23 mouse cellular contexts compared by ENCODE assay signal in the genomic region with DNA sequence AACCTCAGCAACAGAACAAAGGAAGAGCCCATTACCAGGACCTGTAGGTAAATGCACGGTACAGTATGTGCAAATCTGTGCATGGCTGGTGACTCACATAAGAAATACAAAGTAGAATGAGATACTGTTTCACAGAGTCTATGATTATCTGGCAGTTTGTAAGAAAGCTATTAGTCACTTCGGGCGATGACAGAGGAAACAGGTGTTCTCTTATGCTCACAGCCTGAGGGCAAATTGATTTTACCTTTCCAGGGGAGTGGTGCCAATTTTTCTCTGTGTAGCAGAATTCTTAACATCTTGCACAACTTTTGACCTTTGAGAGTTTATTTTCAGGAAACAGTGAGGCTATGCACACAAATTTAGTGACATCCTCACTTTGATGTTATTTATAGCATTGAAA. TPM values are rescaled to one million over a fixed set of nuclear protein-coding genes. Genes with fewer than 3 reads are reported as not detected.
DNase-seq lines count a peak whose midpoint lies in the region; ATAC-seq and TF ChIP-seq lines count a peak whose summit lies in the region.
"Had no signal": no experiment of that assay in that cellular context is flagged by ENCODE, and none has a peak within 500 bp of the region (broad histone marks: within the 10 kb centered on the region; RNA-seq: fewer than 3 reads in every experiment).

No protein-coding gene starts in this region.

- no peaks in the 10 kb centered on the region for H3K4me1 ChIP-seq in intestine, postnatal 0 days (replicated peaks; ENCODE audit: control insufficient read depth, insufficient read depth, low read length)
- H3K4me1 ChIP-seq in intestine, embryonic 15.5 days (replicated peaks): no peaks in the 10 kb centered on the region
- H3K4me1 ChIP-seq in lung, postnatal 0 days (ENCODE audit: insufficient read depth, low read depth, low read length): peaks cover 4% of the 10 kb centered on the region; the same call in 1 of the 2 replicates
- H3K4me1 ChIP-seq in thymus, adult 2 months (replicated peaks; ENCODE audit: control insufficient read depth, insufficient read depth, low read length): peaks cover 47% of the 10 kb centered on the region
- H3K4me1 ChIP-seq: liver, embryonic 15.5 days had no signal

- no peak overlapping the region for H3K27ac ChIP-seq in intestine, postnatal 0 days (ENCODE audit: low read depth, low read length)
- no peak overlapping the region for H3K27ac ChIP-seq in intestine, embryonic 15.5 days
- H3K27ac ChIP-seq in lung, postnatal 0 days (ENCODE audit: low read length): no peak overlapping the region
- no peak overlapping the region for H3K27ac ChIP-seq in thymus, adult 2 months (ENCODE audit: control insufficient read depth, insufficient read depth, low read length)
- H3K27ac ChIP-seq: embryonic facial prominence, embryonic 15.5 days; forebrain, embryonic 10.5 days; left cerebral cortex, adult 2 months; liver, embryonic 15.5 days had no signal

- no peak for TF ChIP-seq EP300 in lung, postnatal 0 days (IDR thresholded peaks at IDR 0.05)

- no peak overlapping the region for H3K4me2 ChIP-seq in intestine, postnatal 0 days (replicated peaks; ENCODE audit: low read depth)
- no peak overlapping the region for H3K4me2 ChIP-seq in intestine, embryonic 15.5 days (replicated peaks)
- H3K4me2 ChIP-seq in lung, postnatal 0 days (replicated peaks; ENCODE audit: low read depth, low read length): no peak overlapping the region
- H3K4me2 ChIP-seq: embryonic facial prominence, embryonic 15.5 days; liver, embryonic 15.5 days had no signal

- H3K36me3 ChIP-seq in intestine, postnatal 0 days (ENCODE audit: control insufficient read depth, insufficient read depth): no peaks in the 10 kb centered on the region
- no peaks in the 10 kb centered on the region for H3K36me3 ChIP-seq in intestine, embryonic 15.5 days
- no peaks in the 10 kb centered on the region for H3K36me3 ChIP-seq in lung, postnatal 0 days (ENCODE audit: insufficient read depth, low read length)
- no peaks in the 10 kb centered on the region for H3K36me3 ChIP-seq in thymus, adult 2 months (ENCODE audit: control insufficient read depth, insufficient read depth, low read length)
- H3K36me3 ChIP-seq: embryonic facial prominence, embryonic 15.5 days; forebrain, embryonic 10.5 days; liver, embryonic 15.5 days had no signal

- WGBS in intestine, postnatal 0 days: 51% methylated on average over 3 of the region's 3 CpGs
- WGBS in intestine, embryonic 15.5 days: 76% methylated on average over 3 of the region's 3 CpGs
- WGBS in lung, postnatal 0 days: 53% methylated on average over 3 of the region's 3 CpGs
- WGBS in thymus, adult 2 months: 7% methylated on average over 3 of the region's 3 CpGs

- no peaks in the 10 kb centered on the region for H3K9me3 ChIP-seq in intestine, postnatal 0 days (ENCODE audit: control insufficient read depth)
- H3K9me3 ChIP-seq in intestine, embryonic 15.5 days: no peaks in the 10 kb centered on the region
- H3K9me3 ChIP-seq in lung, postnatal 0 days (ENCODE audit: low read length): no peaks in the 10 kb centered on the region
- H3K9me3 ChIP-seq: embryonic facial prominence, embryonic 15.5 days; forebrain, embryonic 10.5 days; liver, embryonic 15.5 days had no signal

- TF ChIP-seq POLR2A in thymus, adult 2 months (IDR thresholded peaks at IDR 0.05; ENCODE audit: control insufficient read depth, extremely low read depth, insufficient read depth, low read length, poor library complexity): no peak

- H3K9ac ChIP-seq in intestine, postnatal 0 days (ENCODE audit: low read depth, low read length): no peak overlapping the region
- H3K9ac ChIP-seq in intestine, embryonic 15.5 days: no peak overlapping the region
- no peak overlapping the region for H3K9ac ChIP-seq in lung, postnatal 0 days (replicated peaks; ENCODE audit: low read depth)
- H3K9ac ChIP-seq: embryonic facial prominence, embryonic 15.5 days; forebrain, postnatal 0 days; liver, embryonic 15.5 days had no signal

- H3K4me3 ChIP-seq in intestine, postnatal 0 days (ENCODE audit: low read depth, low read length): no peak overlapping the region
- no peak overlapping the region for H3K4me3 ChIP-seq in intestine, embryonic 15.5 days (replicated peaks)
- no peak overlapping the region for H3K4me3 ChIP-seq in lung, postnatal 0 days (ENCODE audit: low read depth, low read length)
- no peak overlapping the region for H3K4me3 ChIP-seq in thymus, adult 2 months (ENCODE audit: control insufficient read depth, insufficient read depth, low read length)
- H3K4me3 ChIP-seq: embryonic facial prominence, embryonic 15.5 days; forebrain, embryonic 10.5 days; left cerebral cortex, adult 2 months; liver, embryonic 15.5 days had no signal

- 0 out of 2 replicates have a peak, but pooled peaks have one; percentile 31 for ATAC-seq in intestine, postnatal 0 days
- ATAC-seq in intestine, embryonic 15.5 days: no peak
- no peak for ATAC-seq in lung, postnatal 0 days
- ATAC-seq: forebrain, postnatal 0 days had no signal

- DNase-seq in lung, postnatal 0 days (ENCODE audit: low spot score): peak; percentile 16
- no peak for DNase-seq in lung, postnatal 4 days
- DNase-seq in forelimb bud, embryonic 11.5 days (ENCODE audit: low read depth, low spot score): peak; percentile 37
- DNase-seq in thymus, adult 2 months: no peak
- DNase-seq in spleen, postnatal 36 days (ENCODE audit: low spot score in 2 of 2): no peak
- DNase-seq: adrenal gland, postnatal 14 days; cerebellum, adult 11 months; cerebellum, postnatal 14 days; forebrain, postnatal 0 days; gastrocnemius, postnatal 14 days; kidney, adult 9 months; kidney, postnatal 4 days; layer of hippocampus, adult 9-11 months; retina, postnatal 1 day; right cerebral cortex, postnatal 4 days had no signal

- H3K27me3 ChIP-seq in intestine, postnatal 0 days (replicated peaks; ENCODE audit: control insufficient read depth, insufficient read depth, low read length): no peaks in the 10 kb centered on the region
- H3K27me3 ChIP-seq in intestine, embryonic 15.5 days (replicated peaks): no peaks in the 10 kb centered on the region
- no peaks in the 10 kb centered on the region for H3K27me3 ChIP-seq in lung, postnatal 0 days (replicated peaks; ENCODE audit: insufficient read depth, low read length)
- no peaks in the 10 kb centered on the region for H3K27me3 ChIP-seq in thymus, adult 2 months (ENCODE audit: control insufficient read depth, insufficient read depth, low read length)
- H3K27me3 ChIP-seq: embryonic facial prominence, embryonic 15.5 days had no signal

- TF ChIP-seq CTCF in intestine, postnatal 0 days (IDR thresholded peaks at IDR 0.05; ENCODE audit: low read depth): no peak
- TF ChIP-seq CTCF in lung, postnatal 0 days (IDR thresholded peaks at IDR 0.05): no peak
- TF ChIP-seq CTCF in thymus, adult 2 months (IDR thresholded peaks at IDR 0.05; ENCODE audit: borderline replicate concordance, control insufficient read depth, extremely low read depth, insufficient read depth, low read length, poor library complexity): no peak

RNA-seq across cellular contexts. Expression of gene Alox12, which starts 29.6 kb away (rescaled TPM):
- 0.68 and 0.71 TPM in 2 replicates for polyA plus RNA-seq in intestine, postnatal 0 days (2015; fragmentation: Nextera tagmentation; extraction: Ambion mirVana)
- 2.1 and 2.2 TPM in 2 replicates for polyA plus RNA-seq in intestine, embryonic 15.5 days (2015; fragmentation: Nextera tagmentation; extraction: Ambion mirVana)
- polyA plus RNA-seq in lung, postnatal 0 days (2015; fragmentation: Nextera tagmentation; extraction: Ambion mirVana): 5.8 and 7.0 TPM in 2 replicates
- polyA plus RNA-seq in thymus, adult 2 months (2012; rRNA removed): 0.68 and 1.2 TPM in 2 replicates

RNA-seq across cellular contexts. Expression of gene Alox12e, which starts 37.7 kb away (rescaled TPM):
- 0.07 TPM in 1 of 2 replicates, not detected in the other for polyA plus RNA-seq in intestine, postnatal 0 days (2015; fragmentation: Nextera tagmentation; extraction: Ambion mirVana)
- polyA plus RNA-seq in intestine, embryonic 15.5 days (2015; fragmentation: Nextera tagmentation; extraction: Ambion mirVana): not detected in 2 replicates
- 0.08 and 0.11 TPM in 2 replicates for polyA plus RNA-seq in lung, postnatal 0 days (2015; fragmentation: Nextera tagmentation; extraction: Ambion mirVana)
- 38.5 and 44.2 TPM in 2 replicates for polyA plus RNA-seq in thymus, adult 2 months (2012; rRNA removed)
- polyA plus RNA-seq: forebrain, embryonic 10.5 days; limb, embryonic 11.5 days; neural tube, embryonic 11.5 days had no signal

RNA-seq across cellular contexts. Expression of gene Rnasek, which starts 45.1 kb away (rescaled TPM):
- polyA plus RNA-seq in intestine, postnatal 0 days (2015; fragmentation: Nextera tagmentation; extraction: Ambion mirVana): 628 and 645 TPM in 2 replicates
- 196 and 226 TPM in 2 replicates for polyA plus RNA-seq in intestine, embryonic 15.5 days (2015; fragmentation: Nextera tagmentation; extraction: Ambion mirVana)
- polyA plus RNA-seq in lung, postnatal 0 days (2015; fragmentation: Nextera tagmentation; extraction: Ambion mirVana): 462 and 484 TPM in 2 replicates
- 173 and 186 TPM in 2 replicates for polyA plus RNA-seq in thymus, adult 2 months (2012; rRNA removed)

RNA-seq across cellular contexts. Expression of gene Gm21988, which starts 45.1 kb away (rescaled TPM):
- polyA plus RNA-seq in intestine, postnatal 0 days (2015; fragmentation: Nextera tagmentation; extraction: Ambion mirVana): 11.2 and 11.3 TPM in 2 replicates
- polyA plus RNA-seq in intestine, embryonic 15.5 days (2015; fragmentation: Nextera tagmentation; extraction: Ambion mirVana): 8.8 and 10.6 TPM in 2 replicates
- polyA plus RNA-seq in lung, postnatal 0 days (2015; fragmentation: Nextera tagmentation; extraction: Ambion mirVana): 11.0 and 15.3 TPM in 2 replicates
- polyA plus RNA-seq in thymus, adult 2 months (2012; rRNA removed): 11.1 and 11.6 TPM in 2 replicates

RNA-seq across cellular contexts. Expression of gene 0610010K14Rik, which starts 47.0 kb away (rescaled TPM):
- 70.3 and 72.7 TPM in 2 replicates for polyA plus RNA-seq in intestine, postnatal 0 days (2015; fragmentation: Nextera tagmentation; extraction: Ambion mirVana)
- 133 and 138 TPM in 2 replicates for polyA plus RNA-seq in intestine, embryonic 15.5 days (2015; fragmentation: Nextera tagmentation; extraction: Ambion mirVana)
- polyA plus RNA-seq in lung, postnatal 0 days (2015; fragmentation: Nextera tagmentation; extraction: Ambion mirVana): 115 and 118 TPM in 2 replicates
- 150 and 153 TPM in 2 replicates for polyA plus RNA-seq in thymus, adult 2 months (2012; rRNA removed)

Comparison
In these comparisons a context has a peak if more than half of its experiments do, and no peak if none do; other contexts are left out.
1. DNase-seq: peak in lung, postnatal 0 days (single experiment) and forelimb bud, embryonic 11.5 days (single experiment); none in lung, postnatal 4 days (0 of 2), thymus, adult 2 months (single experiment) and spleen, postnatal 36 days (0 of 2).
2. RNA of gene Alox12e, which starts 37.7 kb away (polyA plus RNA-seq): 38.5 to 44.2 TPM in thymus, adult 2 months; 0.08 to 0.11 TPM in lung, postnatal 0 days, 0.07 TPM in intestine, postnatal 0 days and not detected in intestine, embryonic 15.5 days; every median in the first group is over 10 times any median in the second.